Mouse (Mus musculus): ENCODE data around the gene Mtfp1. TPM values are rescaled to one million over a fixed set of nuclear protein-coding genes. Genes with fewer than 3 reads are reported as not detected.

Mtfp1 gene
- polyA plus RNA-seq, 1 experiment: 0.49 TPM

GRCm38 (mm10) chr11:4101851-4102250 lies 6.6 kb upstream of the Mtfp1 start:
- H3K4me3 ChIP-seq (ENCODE audit: insufficient read depth, low read length): no peak overlapping the region
- TF ChIP-seq CTCF (IDR thresholded peaks at IDR 0.05; ENCODE audit: borderline replicate concordance, insufficient read depth, low read length) (no peak), POLR2A (IDR thresholded peaks at IDR 0.05; ENCODE audit: low read depth, low read length) (no peak)
- no peaks in the 10 kb centered on the region for H3K4me1 ChIP-seq (ENCODE audit: control insufficient read depth, insufficient read depth, low read length)
- no peak overlapping the region for H3K27ac ChIP-seq (ENCODE audit: insufficient read depth, low read length)

- H3K27ac ChIP-seq (ENCODE audit: insufficient read depth, low read length): no peak overlapping the region
- no peak overlapping the region for H3K4me3 ChIP-seq (ENCODE audit: insufficient read depth, low read length)
- TF ChIP-seq CTCF (IDR thresholded peaks at IDR 0.05; ENCODE audit: borderline replicate concordance, insufficient read depth, low read length): no peak
- no peak for TF ChIP-seq POLR2A (IDR thresholded peaks at IDR 0.05; ENCODE audit: low read depth, low read length)
- H3K4me1 ChIP-seq (ENCODE audit: control insufficient read depth, insufficient read depth, low read length): peaks cover 2% of the 10 kb centered on the region; the same call in 1 of the 2 replicates
Measured at GRCm38 (mm10) chr11:4099447-4099846, 4.2 kb upstream of the Mtfp1 start.

DNA sequence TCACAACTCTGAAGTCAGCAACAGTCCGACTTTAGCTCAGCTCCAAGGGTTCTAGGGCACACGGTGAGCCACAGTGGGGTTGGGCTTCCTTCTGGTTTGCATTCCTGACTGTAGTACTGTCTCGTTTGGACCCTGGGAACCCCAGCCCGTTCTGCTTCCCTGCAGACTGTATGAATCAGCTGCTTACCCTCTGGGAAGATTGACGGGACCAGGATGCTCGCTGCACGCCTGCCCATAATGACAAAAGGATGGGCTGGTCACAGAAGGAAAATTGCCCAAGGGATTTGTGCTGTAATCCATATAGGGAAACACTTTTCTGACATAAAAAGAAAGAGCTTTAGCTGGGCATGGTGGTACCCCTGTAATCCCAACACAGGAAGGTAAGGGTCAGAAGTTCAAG lies 3.6 kb upstream of the Mtfp1 start:
- TF ChIP-seq POLR2A (IDR thresholded peaks at IDR 0.05; ENCODE audit: low read depth, low read length) (no peak), CTCF (IDR thresholded peaks at IDR 0.05; ENCODE audit: borderline replicate concordance, insufficient read depth, low read length) (no peak)
- H3K4me1 ChIP-seq (ENCODE audit: control insufficient read depth, insufficient read depth, low read length): peaks cover 2% of the 10 kb centered on the region; the same call in 1 of the 2 replicates
- H3K27ac ChIP-seq (ENCODE audit: insufficient read depth, low read length): no peak overlapping the region
- H3K4me3 ChIP-seq (ENCODE audit: insufficient read depth, low read length): no peak overlapping the region

DNA sequence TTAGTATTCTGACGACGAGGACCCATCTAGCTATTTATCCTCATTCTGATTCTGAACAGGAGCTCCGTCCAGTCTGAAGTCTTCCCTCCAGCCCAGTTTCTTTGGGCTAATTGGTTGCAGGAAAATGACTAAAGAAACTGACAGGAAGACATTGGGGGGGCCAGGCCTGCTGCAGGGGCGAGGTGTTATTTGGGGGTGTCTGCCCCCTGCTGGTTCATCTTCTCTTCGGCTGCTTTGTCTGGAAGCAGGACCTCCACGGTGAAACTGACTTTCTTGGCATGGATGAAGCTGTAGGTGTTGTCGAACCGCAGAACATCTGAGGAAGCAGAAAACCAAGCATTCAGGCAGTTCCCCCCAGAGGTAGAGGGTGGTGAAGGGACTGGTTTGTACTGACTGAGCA lies 2.9 kb upstream of the Mtfp1 start:
- H3K4me1 ChIP-seq (ENCODE audit: control insufficient read depth, insufficient read depth, low read length): peaks cover 2% of the 10 kb centered on the region; the same call in 1 of the 2 replicates
- TF ChIP-seq POLR2A (IDR thresholded peaks at IDR 0.05; ENCODE audit: low read depth, low read length) (no peak), CTCF (IDR thresholded peaks at IDR 0.05; ENCODE audit: borderline replicate concordance, insufficient read depth, low read length) (no peak)
- H3K27ac ChIP-seq (ENCODE audit: insufficient read depth, low read length): no peak overlapping the region
- H3K4me3 ChIP-seq (ENCODE audit: insufficient read depth, low read length): no peak overlapping the region

DNA sequence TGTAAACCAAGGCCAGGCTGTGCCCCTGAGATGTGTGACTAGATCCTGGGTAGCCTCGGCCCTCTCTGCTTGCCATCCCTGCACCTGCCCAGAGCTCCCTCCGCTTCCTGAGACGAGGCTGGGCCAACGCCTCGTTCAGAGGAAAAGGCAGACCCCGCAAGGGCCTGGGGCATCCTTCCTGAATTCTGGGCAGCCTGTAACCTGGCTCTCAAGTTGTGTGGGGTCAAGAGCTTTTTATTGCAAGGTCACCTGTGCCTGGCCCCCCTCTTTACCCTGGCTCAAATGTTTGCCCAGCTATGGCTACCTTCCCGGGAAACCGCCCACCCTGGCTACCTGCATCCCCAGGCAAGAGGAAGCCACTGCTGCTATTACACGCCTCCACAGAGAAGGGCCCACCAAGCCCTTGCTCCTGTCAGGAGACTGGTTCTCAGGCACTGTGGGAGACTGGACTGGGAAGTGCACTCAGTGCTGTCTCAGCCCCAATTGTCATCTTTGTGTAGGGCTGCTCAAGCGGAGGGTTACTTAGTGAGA lies 1.9 kb upstream of the Mtfp1 start:
- peak overlapping the region; percentile 46 for H3K4me3 ChIP-seq (ENCODE audit: insufficient read depth, low read length)
- peaks cover 2% of the 10 kb centered on the region; the same call in 1 of the 2 replicates for H3K4me1 ChIP-seq (ENCODE audit: control insufficient read depth, insufficient read depth, low read length)
- TF ChIP-seq POLR2A (IDR thresholded peaks at IDR 0.05; ENCODE audit: low read depth, low read length) (no peak; the same call in 1 of the 2 replicates), CTCF (IDR thresholded peaks at IDR 0.05; ENCODE audit: borderline replicate concordance, insufficient read depth, low read length) (no peak)
- H3K27ac ChIP-seq (ENCODE audit: insufficient read depth, low read length): peak overlapping the region; percentile 63

- Histone ChIP-seq H3K4me3 (ENCODE audit: insufficient read depth, low read length) (peak overlapping the region; percentile 46), H3K27ac (ENCODE audit: insufficient read depth, low read length) (peak overlapping the region; percentile 63), H3K4me1 (ENCODE audit: control insufficient read depth, insufficient read depth, low read length) (peaks cover 2% of the 10 kb centered on the region; the same call in 1 of the 2 replicates)
- TF ChIP-seq POLR2A (IDR thresholded peaks at IDR 0.05; ENCODE audit: low read depth, low read length) (peak; percentile 99), CTCF (IDR thresholded peaks at IDR 0.05; ENCODE audit: borderline replicate concordance, insufficient read depth, low read length) (no peak)
Measured at GRCm38 (mm10) chr11:4096054-4096984, 1.1 kb upstream of the Mtfp1 start.

GRCm38 (mm10) chr11:4094378-4095170 lies 671 bp downstream of the Mtfp1 start:
- no peak for TF ChIP-seq POLR2A (IDR thresholded peaks at IDR 0.05; ENCODE audit: low read depth, low read length)
- TF ChIP-seq CTCF (IDR thresholded peaks at IDR 0.05; ENCODE audit: borderline replicate concordance, insufficient read depth, low read length): no peak
- H3K4me1 ChIP-seq (ENCODE audit: control insufficient read depth, insufficient read depth, low read length): peaks cover 2% of the 10 kb centered on the region; the same call in 1 of the 2 replicates
- no peak overlapping the region for H3K27ac ChIP-seq (ENCODE audit: insufficient read depth, low read length)
- peak overlapping the region; percentile 15; the same call in 1 of the 2 replicates for H3K4me3 ChIP-seq (ENCODE audit: insufficient read depth, low read length)

DNA sequence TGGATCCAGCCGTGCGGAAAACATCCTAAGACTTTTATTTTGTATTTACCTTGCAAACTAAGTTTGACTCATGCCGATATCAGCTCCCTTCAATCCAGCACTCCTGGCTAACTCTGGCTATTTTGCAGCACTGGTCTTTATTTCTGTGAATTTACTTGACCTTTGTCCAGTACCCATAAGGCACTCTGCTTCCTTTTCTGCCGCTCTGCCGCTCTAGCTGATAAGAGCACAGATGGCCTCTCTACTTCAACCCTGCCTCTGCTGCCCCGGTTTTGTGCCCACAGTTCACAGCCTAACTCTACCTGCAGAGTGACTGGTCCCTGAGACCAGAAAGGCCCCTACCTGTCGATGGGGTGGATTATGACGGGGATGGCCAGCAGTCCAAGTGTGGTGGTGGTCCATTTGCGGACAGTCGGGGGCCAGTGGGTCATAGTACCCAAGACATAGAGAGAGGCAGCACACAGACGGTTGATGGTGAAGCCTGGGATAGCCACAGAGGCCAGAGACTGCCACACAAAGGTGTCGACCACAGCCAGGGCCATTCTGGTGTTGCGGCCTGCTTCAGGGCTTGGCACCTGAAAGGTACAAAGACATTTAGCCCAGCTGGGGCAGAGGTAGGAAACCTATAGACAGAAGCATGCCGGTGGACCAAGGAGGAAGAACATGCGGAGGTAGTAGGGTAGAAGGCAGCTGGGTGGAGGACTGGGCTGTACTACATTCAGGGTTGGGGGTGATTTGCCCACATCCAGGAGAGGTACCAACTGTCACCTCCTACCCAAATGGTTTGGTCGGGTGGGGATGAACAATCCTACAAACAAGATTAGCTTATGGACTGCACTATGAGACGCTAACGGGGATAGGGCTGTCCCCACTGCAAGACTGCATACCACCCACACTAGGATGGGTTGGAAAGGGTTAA lies 1.5 kb downstream of the Mtfp1 start:
- Histone ChIP-seq H3K27ac (ENCODE audit: insufficient read depth, low read length) (no peak overlapping the region), H3K4me3 (ENCODE audit: insufficient read depth, low read length) (no peak overlapping the region), H3K4me1 (ENCODE audit: control insufficient read depth, insufficient read depth, low read length) (peaks cover 2% of the 10 kb centered on the region; the same call in 1 of the 2 replicates)
- no peak for TF ChIP-seq POLR2A (IDR thresholded peaks at IDR 0.05; ENCODE audit: low read depth, low read length)
- TF ChIP-seq CTCF (IDR thresholded peaks at IDR 0.05; ENCODE audit: borderline replicate concordance, insufficient read depth, low read length): no peak
